Mouse (Mus musculus) macrophage (primary cell): Measurements from ENCODE around the gene Atg4c. TPM values are rescaled to one million over a fixed set of nuclear protein-coding genes. Genes with fewer than 3 reads are reported as not detected.

Experiments
- H3K27ac ChIP-seq: fragments of 350-480 bp; formaldehyde crosslinking; 2 replicates; pipeline ENCODE4 v1.9.0; 2021
- H3K36me3 ChIP-seq: fragments of 350-480 bp; formaldehyde crosslinking; 2 replicates; pipeline ENCODE4 v1.9.0; 2021; ENCODE audit errors: inconsistent target
- H3K4me3 ChIP-seq: fragments of 350-480 bp; formaldehyde crosslinking; 2 replicates; pipeline ENCODE4 v1.9.0; 2021; ENCODE audit errors: inconsistent target
- H3K79me2 ChIP-seq: fragments of 350-480 bp; formaldehyde crosslinking; 2 replicates; pipeline ENCODE4 v1.9.0; 2021; ENCODE audit errors: inconsistent target
- WGBS: methylation state at CpG from one replicate; pipeline ENCODE4 v1.1.7; 2026; ENCODE audit warnings: inconsistent platforms; ENCODE audit not compliant: missing documents; 5-methylcytosine and 5-hydroxymethylcytosine counted together
- polyA plus RNA-seq: library from polyadenylated mRNA; stranded (reverse); fragments of 250-400 nt; gene quantifications from 3 replicates; pipeline ENCODE4 v1.2.4, GENCODE M21; 2018; ENCODE audit warnings: inconsistent platforms
- total RNA-seq, 78 experiments: library from RNA; depleted of rRNA; stranded (reverse); fragments of 250-400 nt; gene quantifications; 1 replicate in 9 of 78; 2 replicates in 24 of 78; 3 replicates in 43 of 78; 4 replicates in 2 of 78; pipeline ENCODE4 v1.2.4; 2018; ENCODE audit warnings: inconsistent platforms in 56 of 78

The Atg4c gene
- 100 to 1,000 TPM in 1 of 26 experiments, 10 to 100 TPM in 25; 16.8 to 108 (median 54.2) TPM for total RNA-seq (2018; cell fraction: chromatin; rRNA removed)
- 10 to 100 TPM in 24 of 26 experiments, 1 to 10 TPM in 2; 8.4 to 27.0 (median 20.2) TPM for total RNA-seq (2018; cell fraction: cytosol; rRNA removed)
- total RNA-seq (2018; cell fraction: nucleus; rRNA removed): 10 to 100 TPM; 16.8 to 65.3 (median 36.8) TPM
- polyA plus RNA-seq: 12.5 to 23.3 TPM (median 16.5 TPM) in 3 replicates

DNA sequence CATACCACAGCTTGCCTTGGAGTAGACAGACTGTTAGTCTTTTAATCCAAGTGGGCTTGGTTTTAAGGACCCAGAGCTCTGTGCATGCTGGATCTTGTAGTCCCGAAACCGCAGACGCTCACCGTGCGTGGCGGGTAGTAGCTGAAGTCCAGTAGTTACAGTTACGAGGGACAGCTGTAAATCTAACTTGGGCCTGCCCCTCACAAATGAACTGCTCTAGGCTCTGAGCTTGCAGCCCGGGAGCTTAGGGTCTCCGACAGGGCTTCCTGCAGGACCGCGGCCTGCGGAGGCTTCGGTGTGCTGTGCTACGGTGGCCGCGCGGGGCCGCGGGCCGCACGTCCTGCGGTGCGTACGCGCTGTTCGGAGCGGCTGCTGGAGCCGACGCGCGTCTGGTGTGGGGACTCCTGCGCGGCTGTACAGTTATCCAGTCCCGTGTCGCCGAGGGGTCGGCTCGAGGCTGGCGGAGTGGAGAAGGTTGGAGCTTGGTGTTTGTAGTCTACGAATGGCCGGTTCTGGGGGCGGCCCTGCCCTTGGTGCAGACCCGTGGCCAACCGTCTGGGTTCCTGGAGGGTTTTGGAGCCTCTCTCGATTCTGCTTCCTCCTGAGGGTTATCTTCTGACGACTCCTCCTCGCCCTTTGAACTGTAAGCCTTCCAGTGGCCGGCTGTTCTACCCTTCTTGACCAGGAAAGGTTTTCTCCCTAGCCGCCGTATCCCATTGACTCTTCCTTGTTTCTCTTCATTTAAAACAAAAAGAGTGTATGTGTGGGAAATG, at the start of gene Atg4c:
Gene Atg4c (plus strand): TSS at position 125 of the 773 bp plus-strand sequence.
- WGBS: under 1% methylated on average over 49 of the region's 50 CpGs
- peaks cover 45% of the 10 kb centered on the region for H3K79me2 ChIP-seq
- H3K27ac ChIP-seq: peak within 1 kb of the TSS; percentile 84
- no peaks in the 10 kb centered on the region for H3K36me3 ChIP-seq
- H3K4me3 ChIP-seq: peak within 1 kb of the TSS; percentile 64

- H3K4me3 ChIP-seq: no peak overlapping the region
- no peak overlapping the region for H3K27ac ChIP-seq
- no peaks in the 10 kb centered on the region for H3K79me2 ChIP-seq
- WGBS: 96% methylated on average over 4 of the region's 4 CpGs
- no peaks in the 10 kb centered on the region for H3K36me3 ChIP-seq
Measured at GRCm38 (mm10) chr4:99151434-99151833, 42.3 kb upstream of the Atg4c start.

DNA sequence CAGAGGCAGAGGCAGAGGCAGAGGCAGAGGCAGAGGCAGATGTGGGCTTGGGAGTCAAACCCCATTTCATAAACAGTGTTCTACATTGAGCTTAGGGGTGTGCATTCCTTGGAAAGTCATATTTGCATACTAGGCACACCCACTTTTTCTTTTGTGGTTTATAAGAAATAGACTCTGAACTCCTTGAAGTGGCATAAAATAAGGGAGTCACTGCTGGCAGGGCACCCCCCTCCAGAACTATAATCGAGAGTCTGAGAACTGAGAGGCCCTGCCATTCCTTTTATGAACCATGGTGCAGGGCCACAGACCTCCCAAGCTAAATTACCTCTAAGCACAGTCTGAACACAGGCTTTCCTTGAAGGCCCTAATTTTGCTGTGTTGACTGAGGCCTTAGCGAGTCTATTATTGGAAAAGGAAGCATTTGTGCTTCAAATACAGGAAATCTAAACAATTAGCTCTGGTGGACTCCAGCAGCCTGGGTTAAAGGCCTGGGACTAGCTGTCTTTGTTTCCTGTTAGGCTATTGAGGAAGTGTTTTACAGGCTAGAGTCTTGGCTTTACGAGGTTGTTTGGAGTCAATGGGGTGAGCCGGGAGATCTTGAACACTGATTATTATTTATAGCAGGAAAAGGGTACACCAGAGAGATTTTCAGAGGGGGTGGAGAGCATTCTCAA, 41.7 kb upstream of the Atg4c start:
- H3K36me3 ChIP-seq: no peaks in the 10 kb centered on the region
- H3K27ac ChIP-seq: peak overlapping the region; percentile 27
- H3K4me3 ChIP-seq: no peak overlapping the region
- WGBS: 16% methylated on average over 4 of the region's 4 CpGs
- H3K79me2 ChIP-seq: no peaks in the 10 kb centered on the region

- no peak overlapping the region for H3K27ac ChIP-seq
- H3K36me3 ChIP-seq: no peaks in the 10 kb centered on the region
- 78% methylated on average over 10 of the region's 11 CpGs for WGBS
- H3K79me2 ChIP-seq: no peaks in the 10 kb centered on the region
- H3K4me3 ChIP-seq: no peak overlapping the region
Measured at GRCm38 (mm10) chr4:99156641-99157307, 37.0 kb upstream of the Atg4c start.

DNA sequence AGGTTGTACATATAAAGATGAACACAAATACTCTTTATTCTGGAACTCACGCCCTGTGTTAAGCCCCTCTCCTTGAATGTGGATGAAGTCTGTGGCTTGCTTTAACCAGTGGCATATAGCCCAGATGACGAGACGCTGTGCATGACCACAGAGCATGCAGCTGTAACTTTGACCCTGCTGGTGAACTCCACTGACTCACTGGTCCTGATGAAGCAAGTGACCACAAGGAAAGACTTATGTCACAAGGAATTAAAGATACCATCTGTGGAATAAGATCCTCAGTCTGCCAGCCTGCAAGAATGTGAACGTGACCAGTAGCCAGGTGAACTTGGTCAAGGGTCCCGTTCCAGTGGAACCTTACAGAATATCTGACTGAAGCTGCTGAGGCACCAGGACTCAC, 35.2 kb upstream of the Atg4c start:
- Histone ChIP-seq H3K4me3 (no peak overlapping the region), H3K36me3 (no peaks in the 10 kb centered on the region), H3K79me2 (no peaks in the 10 kb centered on the region), H3K27ac (no peak overlapping the region)
- 51% methylated on average over 5 of the region's 5 CpGs for WGBS

DNA sequence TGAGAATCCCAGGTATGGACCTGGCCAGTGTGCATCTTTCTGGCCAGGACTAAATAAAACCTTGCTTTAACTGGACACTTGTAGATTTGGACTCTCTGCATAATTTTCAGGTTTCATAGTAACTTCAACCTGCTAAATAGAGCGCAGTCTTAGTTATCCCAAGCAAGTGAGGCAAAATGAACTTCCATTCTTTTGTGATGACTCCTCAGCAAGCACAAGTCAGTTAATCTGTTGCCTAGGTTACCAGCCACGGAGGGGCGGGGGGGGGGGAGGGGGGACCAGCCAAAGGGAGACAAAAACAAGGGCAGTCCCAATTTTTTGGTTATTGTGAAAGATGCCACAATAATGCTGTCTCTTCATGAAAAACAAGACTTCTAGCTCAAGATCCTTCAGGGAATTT, 33.3 kb upstream of the Atg4c start:
- H3K79me2 ChIP-seq: no peaks in the 10 kb centered on the region
- no peaks in the 10 kb centered on the region for H3K36me3 ChIP-seq
- H3K27ac ChIP-seq: no peak overlapping the region
- no peak overlapping the region for H3K4me3 ChIP-seq
- WGBS: 66% methylated on average over 3 of the region's 3 CpGs

- H3K36me3 ChIP-seq: no peaks in the 10 kb centered on the region
- H3K4me3 ChIP-seq: no peak overlapping the region
- 93% methylated on average over 4 of the region's 5 CpGs for WGBS
- H3K79me2 ChIP-seq: no peaks in the 10 kb centered on the region
- no peak overlapping the region for H3K27ac ChIP-seq
Measured at GRCm38 (mm10) chr4:99160899-99161298, 32.8 kb upstream of the Atg4c start.

GRCm38 (mm10) chr4:99161457-99161971, 32.2 kb upstream of the Atg4c start:
- Histone ChIP-seq H3K27ac (no peak overlapping the region), H3K4me3 (no peak overlapping the region), H3K79me2 (no peaks in the 10 kb centered on the region), H3K36me3 (no peaks in the 10 kb centered on the region)
- 66% methylated on average over 6 of the region's 6 CpGs for WGBS

DNA sequence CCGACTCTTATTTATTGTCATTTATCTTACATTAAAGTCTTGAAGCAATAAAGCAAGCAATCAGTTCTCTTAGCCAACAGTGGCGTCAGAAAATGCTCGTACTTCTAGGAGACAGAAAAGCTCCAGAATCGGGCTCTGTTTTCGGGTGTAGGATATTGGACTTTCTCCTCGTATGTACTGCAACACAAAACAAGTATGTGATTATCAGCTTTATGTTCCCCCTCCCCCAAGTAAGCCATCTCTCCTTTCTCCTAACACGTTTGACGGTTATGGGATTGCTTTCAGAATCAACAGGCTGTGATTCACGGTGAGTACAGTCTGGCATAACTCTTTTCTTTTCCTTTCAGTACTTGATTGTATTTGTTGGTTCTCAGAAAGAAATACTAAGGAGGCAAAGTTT, 30.7 kb upstream of the Atg4c start:
- Histone ChIP-seq H3K4me3 (no peak overlapping the region), H3K79me2 (no peaks in the 10 kb centered on the region), H3K36me3 (no peaks in the 10 kb centered on the region), H3K27ac (peak overlapping the region; percentile 28; the same call in 1 of the 2 replicates)
- 80% methylated on average over 9 of the region's 9 CpGs for WGBS

- Histone ChIP-seq H3K4me3 (no peak overlapping the region), H3K79me2 (no peaks in the 10 kb centered on the region), H3K36me3 (no peaks in the 10 kb centered on the region), H3K27ac (peak overlapping the region; percentile 28; the same call in 1 of the 2 replicates)
- 7% methylated on average over 4 of the region's 4 CpGs for WGBS
Measured at GRCm38 (mm10) chr4:99163547-99163946, 30.2 kb upstream of the Atg4c start.

GRCm38 (mm10) chr4:99168869-99169268, 24.9 kb upstream of the Atg4c start:
- no peak overlapping the region for H3K4me3 ChIP-seq
- WGBS: 91% methylated on average over 5 of the region's 5 CpGs
- no peaks in the 10 kb centered on the region for H3K79me2 ChIP-seq
- no peak overlapping the region for H3K27ac ChIP-seq
- H3K36me3 ChIP-seq: no peaks in the 10 kb centered on the region

DNA sequence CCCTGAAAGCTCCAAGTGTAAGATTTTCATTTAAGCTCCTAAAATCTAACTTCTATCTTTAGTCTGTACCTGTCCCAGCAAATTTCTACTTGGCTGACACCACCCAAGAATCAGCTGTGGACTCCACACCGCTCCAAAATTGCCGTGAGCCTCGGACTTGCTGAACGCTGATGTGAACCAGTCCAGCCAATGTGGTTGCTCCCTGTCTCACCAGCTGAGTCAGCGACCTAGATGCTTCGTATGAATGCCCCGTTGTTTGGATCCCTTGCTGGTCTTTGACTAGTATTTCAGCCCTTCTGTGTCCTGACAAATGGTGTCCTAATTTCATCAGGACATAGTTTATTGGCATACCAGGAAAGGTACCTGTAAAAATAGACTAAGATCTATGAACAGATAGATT, 19.5 kb upstream of the Atg4c start:
- Histone ChIP-seq H3K79me2 (no peaks in the 10 kb centered on the region), H3K4me3 (no peak overlapping the region), H3K27ac (no peak overlapping the region), H3K36me3 (no peaks in the 10 kb centered on the region)
- WGBS: 100% methylated on average over 7 of the region's 7 CpGs

DNA sequence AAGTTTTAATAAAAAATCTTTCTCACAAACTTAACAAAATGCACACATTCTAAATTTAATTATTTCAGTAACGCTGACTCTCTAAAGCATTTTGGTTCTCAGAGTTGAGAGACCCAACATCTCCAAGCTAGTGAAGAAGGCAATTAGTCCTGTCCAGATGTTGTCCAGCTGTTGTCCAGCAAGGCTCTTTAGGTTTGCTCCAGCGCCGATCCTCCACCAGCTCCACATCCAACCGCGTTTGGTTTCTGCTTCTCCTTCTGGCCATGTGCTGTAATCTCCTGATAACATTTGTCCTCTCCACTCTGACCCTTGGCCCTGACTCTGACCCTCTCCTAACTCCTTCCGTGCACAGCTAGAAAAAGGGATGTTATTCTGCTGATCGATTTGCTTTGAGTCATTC, 16.9 kb upstream of the Atg4c start:
- WGBS: 72% methylated on average over 7 of the region's 7 CpGs
- no peaks in the 10 kb centered on the region for H3K36me3 ChIP-seq
- H3K4me3 ChIP-seq: no peak overlapping the region
- H3K79me2 ChIP-seq: no peaks in the 10 kb centered on the region
- H3K27ac ChIP-seq: peak overlapping the region; percentile 31

- Histone ChIP-seq H3K27ac (peak overlapping the region; percentile 31), H3K4me3 (no peak overlapping the region), H3K79me2 (no peaks in the 10 kb centered on the region), H3K36me3 (no peaks in the 10 kb centered on the region)
- WGBS: 41% methylated on average over 4 of the region's 4 CpGs
Measured at GRCm38 (mm10) chr4:99177255-99177654, 16.5 kb upstream of the Atg4c start.
